Mouse (Mus musculus) ovary, postnatal 10 days (tissue): ENCODE data around the gene Olfr76.
"Not testable (repeated sequence)": the region's sequence is repeated elsewhere in the genome, so short reads cannot be mapped to it uniquely, and the experiment has no call there.

Experiments
- DNase-seq: peaks from one replicate; pipeline ENCODE4 v3.0.0; 2022; ENCODE audit warnings: low spot score

The Olfr76 gene

DNA sequence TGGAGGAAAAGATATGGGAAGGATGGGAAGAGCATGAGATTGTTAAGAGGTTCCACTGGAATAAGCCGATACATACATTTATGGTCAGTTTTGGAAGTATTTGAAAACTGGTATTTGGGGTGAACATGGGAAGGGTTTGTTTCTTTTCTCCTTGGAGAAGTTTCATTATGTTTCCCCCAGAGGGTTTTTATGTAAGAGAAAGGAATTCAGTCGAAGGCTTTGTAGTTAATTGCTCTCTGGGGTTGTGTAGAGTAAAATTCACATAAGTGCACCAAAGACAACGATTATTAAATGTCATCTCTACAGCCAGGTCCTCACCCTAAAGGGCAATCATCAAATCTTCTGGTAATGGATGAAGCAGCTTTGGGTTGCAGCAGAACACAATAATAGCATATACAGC, at the start of gene Olfr76:
Olfr76 (minus strand) TSS at position 101 of the 400 bp plus-strand sequence.
- DNase-seq: no peak

DNA sequence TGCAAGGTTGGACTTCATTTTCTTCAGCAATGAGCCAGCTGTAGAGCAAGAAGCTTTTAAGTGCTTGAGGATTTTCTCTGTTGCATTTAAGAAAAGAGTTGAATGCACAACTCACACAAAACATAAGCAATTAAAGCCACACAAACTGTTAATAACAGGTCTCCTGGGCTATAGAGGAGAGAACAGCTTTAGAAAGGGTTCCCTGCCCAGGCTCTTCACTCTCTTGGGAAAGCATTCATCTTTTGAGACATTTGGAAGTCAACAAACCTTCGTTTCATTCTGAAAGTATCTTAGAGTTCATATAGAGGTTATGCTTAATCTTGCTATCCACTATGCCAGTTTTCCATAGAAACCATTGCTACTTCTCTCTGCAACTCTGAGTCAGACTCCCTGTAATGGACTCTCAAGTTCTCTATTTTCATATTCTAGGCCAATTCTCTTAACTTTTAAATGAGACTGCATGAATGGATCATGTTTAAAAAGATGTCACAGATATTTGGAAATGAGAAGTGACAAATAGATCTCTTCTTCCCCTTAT, 47.1 kb upstream of the Olfr76 start, which contains the start of gene Olfr1555-ps1:
Olfr1555-ps1 (minus strand) TSS at position 51 of the 538 bp plus-strand sequence.
- DNase-seq: not testable (repeated sequence)

DNA sequence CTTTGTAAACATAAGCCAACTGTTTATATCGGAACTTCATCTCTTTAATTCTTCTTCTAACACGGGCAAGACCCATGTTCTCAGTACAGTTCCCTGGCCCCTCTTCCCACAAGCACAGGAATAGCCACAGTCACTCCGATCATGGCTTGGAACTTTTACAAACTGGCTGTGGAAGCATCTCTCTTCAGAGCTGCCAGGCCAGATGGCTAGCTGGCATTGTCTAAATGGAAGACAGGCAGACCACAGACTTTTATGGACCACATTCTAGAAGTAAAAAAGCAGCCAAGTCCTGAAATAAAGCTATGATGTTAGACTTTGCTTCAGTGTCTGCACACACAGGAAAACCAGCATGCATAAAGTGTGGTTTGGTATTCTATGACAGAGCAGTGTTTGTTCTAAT, 22.4 kb upstream of the Olfr76 start:
- DNase-seq: no peak

DNA sequence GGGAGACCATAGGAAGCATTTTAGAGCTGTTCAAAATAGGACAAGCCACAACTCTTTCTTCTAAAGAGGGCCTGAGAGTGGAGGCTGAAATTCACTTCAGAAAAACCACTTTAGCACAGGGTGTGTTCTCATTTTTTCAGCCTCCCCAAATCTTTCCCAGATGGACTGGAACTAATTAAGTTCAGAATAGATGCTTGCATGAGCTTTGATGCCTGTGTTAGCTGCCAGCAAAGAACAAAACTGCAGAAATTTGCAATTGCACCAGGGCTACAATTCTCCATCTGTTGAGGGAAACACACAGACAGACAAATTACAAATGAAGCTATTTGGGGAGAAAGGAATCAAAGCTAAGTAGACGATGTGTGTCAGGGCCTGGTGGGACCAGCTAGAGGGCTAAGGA, 20.4 kb upstream of the Olfr76 start:
- DNase-seq: no peak

DNA sequence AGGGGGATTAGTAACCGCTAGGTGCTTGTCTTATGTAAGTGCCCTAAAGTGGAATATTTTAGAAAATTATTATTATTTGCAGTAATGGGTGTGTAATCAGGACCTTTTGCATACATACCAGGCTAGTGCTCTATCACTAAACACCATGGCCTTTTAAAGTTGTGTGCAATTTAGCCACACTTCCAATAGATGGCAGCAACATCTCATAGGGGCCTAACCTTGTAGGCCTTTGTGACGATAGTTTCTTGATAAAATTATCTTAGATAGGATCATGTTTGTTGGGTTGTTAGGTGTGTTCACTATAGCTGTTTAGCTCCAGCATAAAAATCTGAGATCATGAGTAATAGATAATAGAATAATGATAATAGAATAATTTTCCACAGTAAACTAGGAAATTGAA, 11.3 kb upstream of the Olfr76 start:
- no peak for DNase-seq

DNA sequence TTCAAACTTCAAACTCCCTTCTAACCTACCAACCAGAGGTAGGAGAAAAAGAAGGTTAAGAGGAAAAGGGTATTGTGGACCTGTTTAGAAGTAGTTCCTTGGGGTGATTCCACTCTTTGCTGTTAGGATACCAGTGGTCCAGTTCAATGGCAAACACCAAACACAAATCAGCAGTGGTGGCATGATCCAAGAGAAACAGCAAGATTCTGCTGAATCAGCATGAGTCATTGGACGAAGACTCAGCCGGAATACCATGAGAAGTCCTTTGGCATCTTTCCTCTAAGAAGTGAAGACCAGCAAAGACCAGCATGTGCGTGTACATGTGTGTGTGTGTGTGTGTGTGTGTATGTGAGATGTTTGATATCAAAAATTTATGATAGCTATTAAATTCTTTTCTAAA, 6.5 kb downstream of the Olfr76 start:
- DNase-seq: no peak

DNA sequence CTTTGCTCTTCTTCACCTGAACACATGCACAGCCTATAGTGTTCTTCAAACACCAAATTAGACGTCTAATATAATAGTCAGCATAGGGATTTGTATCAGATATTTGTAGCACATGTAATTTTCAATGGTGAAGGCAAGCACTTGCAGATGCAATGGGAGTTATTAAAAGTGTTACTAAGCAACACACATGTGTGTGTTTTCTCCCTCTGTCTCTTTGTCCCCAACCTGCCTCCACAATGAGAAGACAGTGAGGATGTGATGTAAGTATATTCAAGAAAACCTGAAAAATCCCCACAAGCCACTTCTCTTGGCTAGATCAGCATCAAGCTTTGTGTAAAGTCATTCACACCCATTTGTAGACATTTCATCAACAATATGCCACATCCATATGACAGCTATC, 7.2 kb downstream of the Olfr76 start, which contains the start of gene Olfr1428:
Olfr1428 (minus strand) TSS at position 101 of the 400 bp plus-strand sequence.
- no peak for DNase-seq

DNA sequence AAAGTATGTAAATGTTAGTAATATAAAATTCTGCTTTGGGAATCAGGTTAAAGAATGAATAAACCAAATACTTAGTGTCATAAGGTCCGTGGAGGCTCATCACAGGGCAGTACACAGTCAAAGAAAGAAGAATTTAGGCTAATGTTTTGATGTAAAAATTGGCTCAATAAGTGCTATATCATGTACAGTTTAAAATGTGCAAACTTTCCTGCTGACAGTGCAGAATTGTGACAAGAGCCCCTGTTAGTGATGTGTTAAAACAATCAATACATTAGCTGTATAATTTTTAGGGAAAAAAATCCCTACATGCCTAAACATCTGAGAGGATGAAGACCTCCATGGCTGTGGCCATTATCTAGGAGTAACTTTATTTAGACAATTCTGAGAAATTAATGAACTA, 9.2 kb downstream of the Olfr76 start:
- no peak for DNase-seq

DNA sequence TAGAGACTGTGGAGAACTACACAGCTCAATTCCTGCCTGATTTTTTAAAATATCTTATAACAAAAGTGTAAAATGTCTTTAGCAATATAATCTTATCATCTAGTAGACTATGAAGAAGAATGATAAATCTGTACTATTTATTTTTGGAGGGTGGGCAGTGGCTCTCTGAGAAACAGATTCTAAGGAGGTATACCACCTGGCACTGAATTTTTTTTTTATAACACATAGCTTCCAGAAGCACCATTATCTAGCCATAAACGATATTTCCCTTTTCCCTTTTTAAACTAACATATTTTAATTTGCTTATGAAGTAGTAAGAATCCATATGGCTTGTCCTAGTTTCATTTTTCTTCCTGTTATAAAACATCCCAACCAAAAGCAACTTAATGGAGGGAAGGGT, 18.5 kb downstream of the Olfr76 start:
- DNase-seq: no peak

DNA sequence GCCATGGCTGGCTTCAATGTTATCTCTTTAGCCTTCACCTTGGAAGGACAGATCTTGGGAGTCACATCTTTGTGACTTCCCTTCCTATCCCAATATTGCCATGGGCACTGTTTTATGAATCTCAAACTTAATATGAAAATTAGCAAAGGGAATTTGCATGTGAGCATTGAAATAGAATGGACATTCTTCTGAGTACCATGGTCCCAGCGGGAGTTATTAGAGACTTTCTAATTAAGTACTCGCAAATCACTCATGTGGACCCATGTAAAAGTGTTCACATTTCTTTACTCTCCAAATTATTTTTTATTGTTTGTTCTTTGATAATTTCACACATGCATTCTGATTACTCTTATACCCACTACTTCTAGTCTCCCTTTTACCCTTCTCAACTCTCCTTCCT, 19.8 kb downstream of the Olfr76 start, which contains the start of gene Olfr1427:
Olfr1427 (minus strand) TSS at position 101 of the 400 bp plus-strand sequence.
- no peak for DNase-seq

DNA sequence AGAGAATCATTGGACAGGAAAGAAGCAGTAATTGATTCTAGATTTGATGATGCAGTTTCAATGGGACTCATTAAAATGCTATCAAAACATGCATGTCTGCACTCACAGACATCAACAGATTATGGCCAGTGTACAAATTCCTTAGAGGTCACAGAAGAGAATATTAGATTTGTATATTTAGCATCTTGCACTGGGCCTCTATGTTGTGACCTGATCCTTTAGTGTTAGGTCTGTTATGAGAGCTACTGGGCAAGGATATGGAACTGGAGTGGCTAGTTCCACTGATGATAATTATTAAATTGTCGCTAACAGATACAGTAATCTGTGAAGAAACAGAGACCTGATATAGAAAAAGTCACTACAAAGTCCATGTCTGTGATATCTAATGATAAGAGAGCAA, 31.1 kb downstream of the Olfr76 start, which contains the start of gene Olfr1426:
Olfr1426 (minus strand) TSS at position 101 of the 400 bp plus-strand sequence.
- DNase-seq: no peak

DNA sequence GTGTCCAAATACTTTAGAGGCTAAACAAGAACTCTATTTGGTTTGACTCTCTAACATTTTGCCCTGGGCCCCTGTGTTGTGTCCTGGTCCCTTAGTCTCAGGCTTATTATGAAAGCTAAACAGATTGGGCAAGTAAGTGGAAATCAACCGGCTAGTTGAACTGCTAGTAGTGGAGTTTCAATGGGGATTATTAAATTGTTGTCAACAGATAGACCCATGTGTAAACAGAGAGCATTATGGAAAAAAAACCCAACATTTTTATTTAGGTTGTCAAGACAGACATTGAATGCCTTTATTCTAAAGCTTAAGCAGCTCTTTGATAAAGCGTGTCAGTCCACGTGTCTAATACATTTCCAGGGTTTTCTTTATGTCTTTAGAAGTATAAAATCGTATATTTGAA, 45.4 kb downstream of the Olfr76 start, which contains the start of gene Olfr1425:
Olfr1425 (minus strand) TSS at position 101 of the 400 bp plus-strand sequence.
- not testable (repeated sequence) for DNase-seq

DNA sequence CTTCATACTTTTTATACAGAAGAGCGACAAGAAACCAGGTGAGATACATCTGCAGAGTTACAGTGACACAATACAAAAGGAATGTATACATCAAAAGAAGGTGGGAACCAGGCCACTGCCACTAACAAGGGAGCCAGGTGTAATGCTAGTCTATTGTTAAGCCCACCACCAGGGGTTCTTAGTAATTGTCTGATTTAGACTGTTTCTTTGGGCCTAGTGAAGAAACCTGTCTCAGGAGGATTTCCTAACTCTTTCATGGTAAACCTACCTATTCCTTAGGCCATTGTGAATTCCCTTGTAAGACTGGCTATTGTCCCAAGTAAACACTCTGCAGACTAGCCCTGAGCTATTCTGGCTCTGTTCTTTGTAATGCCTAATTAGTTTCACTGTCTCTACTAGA, 53.5 kb downstream of the Olfr76 start:
- DNase-seq: not testable (repeated sequence)
